Mouse (Mus musculus) G1E (cell line): Measurements from ENCODE around the gene Grin2d. TPM values are rescaled to one million over a fixed set of nuclear protein-coding genes. Genes with fewer than 3 reads are reported as not detected.
A peak's percentile ranks its signal among the peaks of the same experiment; 100 is the strongest.

Experiments
- ATAC-seq: 2 replicates; pipeline ENCODE4 v1.8.0; 2016; ENCODE audit warnings: mild to moderate bottlenecking; ENCODE audit not compliant: insufficient number of reproducible peaks, poor library complexity, low FRiP score, severe bottlenecking; ENCODE audit errors: extremely low read depth
- DNase-seq: peaks from one replicate; pipeline ENCODE4 v3.0.0; 2012; ENCODE audit warnings: low spot score
- H3K27me3 ChIP-seq: 2 replicates; pipeline ENCODE4 v1.6.1; 2012; ENCODE audit warnings: mild to moderate bottlenecking, low read length, inconsistent platforms; ENCODE audit not compliant: insufficient read depth
- H3K36me3 ChIP-seq: replicated peaks from 2 replicates; pipeline ENCODE3; 2012; ENCODE audit warnings: mild to moderate bottlenecking, inconsistent platforms
- H3K4me1 ChIP-seq: 2 replicates; pipeline ENCODE4 v1.6.1; 2012; ENCODE audit warnings: low read depth, low read length, inconsistent platforms, mixed read lengths; ENCODE audit not compliant: insufficient read depth
- H3K4me3 ChIP-seq: 2 replicates; pipeline ENCODE4 v1.5.1; 2012; ENCODE audit warnings: low read depth, mild to moderate bottlenecking, inconsistent platforms, low read length, moderate library complexity, mixed read lengths
- H3K9me3 ChIP-seq: replicated peaks from 2 replicates; pipeline ENCODE4 v1.6.1; 2012; ENCODE audit warnings: inconsistent platforms
- CTCF ChIP-seq: IDR thresholded peaks from 2 replicates; pipeline ENCODE4 v1.5.1; 2012; ENCODE audit warnings: low read depth, low read length, inconsistent platforms, mixed read lengths
- GATA1 ChIP-seq: IDR thresholded peaks from 2 replicates; pipeline ENCODE4 v1.6.1; 2012; ENCODE audit warnings: borderline replicate concordance, low read length, inconsistent platforms, mixed read lengths
- GATA2 ChIP-seq: IDR thresholded peaks from 2 replicates; pipeline ENCODE4 v1.6.1; 2012; ENCODE audit warnings: low read depth, low read length, inconsistent platforms, borderline replicate concordance
- POLR2AphosphoS5 ChIP-seq: IDR thresholded peaks from 2 replicates; pipeline ENCODE4 v1.6.1; 2012; ENCODE audit warnings: low read depth, low read length, inconsistent platforms; ENCODE audit not compliant: insufficient replicate concordance
- TAL1 ChIP-seq: conservative IDR thresholded peaks from 2 replicates; pipeline ENCODE4 v1.6.1; 2012; ENCODE audit warnings: low read depth, low read length, inconsistent platforms, mixed read lengths
- polyA plus RNA-seq: library from polyadenylated mRNA; stranded (reverse); fragments of >175 nt; gene quantifications from 2 replicates; pipeline ENCODE4 v1.2.3, GENCODE M21; 2012
- total RNA-seq, 2 experiments: library from RNA; stranded (forward) in 1 of 2; stranded (reverse) in 1 of 2; fragments of 200-1000 nt in 1 of 2; fragments of >200 nt in 1 of 2; fragmentation: Nextera tagmentation in 1 of 2; gene quantifications; 2 replicates each; pipeline ENCODE4 v1.2.3; 2014 to 2017

The Grin2d gene
- total and polyA plus RNA-seq, 3 experiments, result 0.01 to 0.11 TPM; not detected in 1

GRCm38 (mm10) chr7:45870282-45871058, 7.7 kb downstream of the Grin2d start:
- ATAC-seq, result no peak
- Histone ChIP-seq H3K4me3 (no peak overlapping the region), H3K27me3 (peaks cover 48% of the 10 kb centered on the region), H3K36me3 (peaks cover 17% of the 10 kb centered on the region), H3K4me1 (peaks cover 33% of the 10 kb centered on the region), H3K9me3 (peaks cover 5% of the 10 kb centered on the region)
- no peak for TF ChIP-seq POLR2AphosphoS5
- no peak for TF ChIP-seq GATA1
- no peak for TF ChIP-seq CTCF
- no peak for TF ChIP-seq GATA2
- TF ChIP-seq TAL1, result no peak
- DNase-seq, result no peak

- Histone ChIP-seq H3K27me3 (peaks cover 53% of the 10 kb centered on the region), H3K4me1 (peaks cover 29% of the 10 kb centered on the region), H3K36me3 (peaks cover 11% of the 10 kb centered on the region), H3K4me3 (no peak overlapping the region), H3K9me3 (peaks cover 5% of the 10 kb centered on the region)
- no peak for TF ChIP-seq POLR2AphosphoS5
- no peak for TF ChIP-seq GATA2
- TF ChIP-seq GATA1, result no peak
- no peak for TF ChIP-seq TAL1
- no peak for TF ChIP-seq CTCF
- no peak for ATAC-seq
- DNase-seq, result no peak
Measured at GRCm38 (mm10) chr7:45869787-45870186, 8.4 kb downstream of the Grin2d start.

GRCm38 (mm10) chr7:45869107-45869670, 9.0 kb downstream of the Grin2d start:
- Histone ChIP-seq H3K4me1 (peaks cover 23% of the 10 kb centered on the region), H3K36me3 (peaks cover 5% of the 10 kb centered on the region), H3K9me3 (peaks cover 5% of the 10 kb centered on the region), H3K4me3 (no peak overlapping the region), H3K27me3 (peaks cover 53% of the 10 kb centered on the region)
- TF ChIP-seq GATA2, result no peak
- no peak for TF ChIP-seq TAL1
- TF ChIP-seq POLR2AphosphoS5, result no peak
- TF ChIP-seq CTCF, result no peak
- TF ChIP-seq GATA1, result no peak
- ATAC-seq, result no peak
- no peak for DNase-seq

- DNase-seq, result no peak
- Histone ChIP-seq H3K9me3 (peaks cover 5% of the 10 kb centered on the region), H3K36me3 (no peaks in the 10 kb centered on the region), H3K4me1 (peaks cover 13% of the 10 kb centered on the region; the same call in 1 of the 2 replicates), H3K4me3 (no peak overlapping the region), H3K27me3 (peaks cover 55% of the 10 kb centered on the region)
- TF ChIP-seq CTCF (no peak), GATA1 (no peak), POLR2AphosphoS5 (no peak), TAL1 (no peak), GATA2 (no peak)
- no peak for ATAC-seq
Measured at GRCm38 (mm10) chr7:45867871-45868270, 10.3 kb downstream of the Grin2d start.

GRCm38 (mm10) chr7:45865925-45866910, 12.0 kb downstream of the Grin2d start:
- Histone ChIP-seq H3K9me3 (peaks cover 5% of the 10 kb centered on the region), H3K4me3 (peak overlapping the region; percentile 64), H3K4me1 (peaks cover 13% of the 10 kb centered on the region; the same call in 1 of the 2 replicates), H3K36me3 (no peaks in the 10 kb centered on the region), H3K27me3 (peaks cover 61% of the 10 kb centered on the region)
- ATAC-seq (no peak), DNase-seq (no peak)
- TF ChIP-seq CTCF (no peak), POLR2AphosphoS5 (no peak), GATA2 (no peak), TAL1 (no peak), GATA1 (no peak)
